Mouse (Mus musculus): ENCODE data around the gene Zic2.

DNA sequence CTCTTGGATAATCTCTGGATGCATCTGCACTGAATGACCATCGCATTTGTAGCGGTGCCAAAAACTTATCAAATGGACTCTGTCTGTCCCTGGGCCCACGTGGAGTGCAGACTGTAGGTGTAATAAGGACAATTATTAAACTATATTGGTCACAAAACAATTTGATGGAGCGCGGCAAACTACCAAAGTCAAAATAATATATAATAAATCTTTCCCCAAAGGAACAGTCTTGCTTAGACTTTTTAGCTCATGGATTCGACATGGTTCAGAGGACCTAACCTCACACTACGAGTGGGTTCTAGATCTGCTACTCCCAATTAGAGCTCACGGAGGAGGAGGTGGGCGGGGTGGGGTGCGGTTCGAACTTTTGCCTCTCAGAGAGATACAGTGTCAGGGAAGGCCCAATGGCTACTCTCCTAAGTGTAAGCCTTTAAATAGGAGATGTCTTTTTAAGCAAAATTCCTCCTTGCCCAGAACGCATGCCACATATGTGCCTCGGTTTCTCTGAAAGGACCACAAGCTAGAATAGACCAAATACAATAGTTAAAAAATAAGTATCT is 9.2 kb upstream of the Zic2 start:
- TF ChIP-seq TBP (conservative IDR thresholded peaks at IDR 0.05; ENCODE audit: low read depth, low read length) (no peak), CTCF (conservative IDR thresholded peaks at IDR 0.05 in 1 of 2, IDR thresholded peaks at IDR 0.05 in 1 of 2; ENCODE audit: low read depth in 2 of 2, low read length in 2 of 2) (no peak), CHD1 (IDR thresholded peaks at IDR 0.05; ENCODE audit: low read depth, low read length) (no peak), POLR2A (IDR thresholded peaks at IDR 0.05; ENCODE audit: low read depth, low read length) (no peak), USF1 (IDR thresholded peaks at IDR 0.05; ENCODE audit: low read depth, low read length) (no peak), CHD2 (IDR thresholded peaks at IDR 0.05; ENCODE audit: low read length) (no peak), MAFK (IDR thresholded peaks at IDR 0.05; ENCODE audit: insufficient replicate concordance, low read length) (no peak), NELFE (IDR thresholded peaks at IDR 0.05; ENCODE audit: low read depth, low read length) (no peak), ETS1 (conservative IDR thresholded peaks at IDR 0.05; ENCODE audit: low read depth, low read length) (no peak), TCF12 (IDR thresholded peaks at IDR 0.05; ENCODE audit: low read depth, low read length) (no peak), ZC3H11A (IDR thresholded peaks at IDR 0.05; ENCODE audit: low read depth, low read length) (no peak), E2F4 (IDR thresholded peaks at IDR 0.05; ENCODE audit: insufficient replicate concordance, low read depth, low read length) (no peak), MYC (IDR thresholded peaks at IDR 0.05; ENCODE audit: low read depth, low read length) (no peak), RAD21 (IDR thresholded peaks at IDR 0.05; ENCODE audit: low read depth, low read length) (no peak)
